Mouse (Mus musculus) gastrocnemius, postnatal 4 days (tissue): ENCODE results near the gene Gm21972. TPM values are rescaled to one million over a fixed set of nuclear protein-coding genes. Genes with fewer than 3 reads are reported as not detected.

Experiments used
- DNase-seq, 2 experiments: peaks; one replicate each; pipeline ENCODE4 v3.0.0; 2021 to 2022; ENCODE audit warnings: low spot score in 2 of 2, mixed read lengths in 2 of 2
- long read RNA-seq, 2 experiments: library from polyadenylated mRNA; stranded (forward); transcript quantifications; one replicate each; pipeline ENCODE4 v2.0.0; 2021
- total RNA-seq, 2 experiments: library from RNA; stranded (reverse); gene quantifications; 2 replicates each; pipeline ENCODE4 v1.2.3; 2021

Gene Gm21972
- 1 to 10 TPM in 1 of 2 experiments, not detected in 1; 1.3 TPM for total RNA-seq
- long read RNA-seq, experiment 1: 0 reads
- long read RNA-seq, experiment 2: 0 reads

DNA sequence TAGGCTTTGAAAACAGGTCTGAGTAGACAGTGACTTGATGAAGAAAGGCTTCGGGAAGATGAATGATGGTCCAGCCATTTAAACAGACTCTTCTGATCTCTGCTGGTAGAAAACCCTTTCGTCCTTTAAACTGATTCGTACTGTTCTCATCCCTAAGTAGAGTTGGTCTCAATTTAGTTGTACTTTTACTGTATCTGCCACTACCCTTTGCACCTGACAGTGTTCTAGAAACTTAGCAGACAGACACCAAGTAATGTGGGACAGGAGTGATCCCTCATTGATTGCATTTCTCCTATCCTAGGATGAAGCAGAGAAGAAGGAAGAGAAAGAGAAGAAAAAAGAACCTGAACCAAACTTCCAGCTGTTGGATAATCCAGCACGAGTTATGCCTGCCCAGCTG lies at the start of gene Gm21972:
Gene Gm21972 (plus strand): TSS at position 301 of the 400 bp plus-strand sequence.
- DNase-seq: no peak

DNA sequence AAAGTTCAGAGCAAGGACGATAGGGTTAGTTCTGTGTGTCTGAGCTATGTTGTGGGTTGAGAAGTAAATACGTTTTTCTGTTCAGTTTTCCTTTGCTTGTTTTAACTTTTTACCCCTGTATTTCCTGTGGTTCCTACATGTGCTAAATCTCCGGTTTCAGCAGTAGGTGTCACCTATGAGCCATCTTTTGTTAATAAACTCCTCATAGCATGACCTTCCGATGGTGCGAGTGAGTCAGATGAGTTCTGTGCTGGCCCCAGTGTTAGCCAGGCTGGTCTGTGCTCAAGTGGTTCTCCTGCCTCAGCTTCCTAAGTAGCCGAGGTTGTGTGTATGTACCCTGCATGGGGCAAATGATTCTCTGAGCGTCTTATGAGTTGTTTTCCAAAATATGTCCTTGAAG lies 39.0 kb upstream of the Gm21972 start:
- no peak for DNase-seq

DNA sequence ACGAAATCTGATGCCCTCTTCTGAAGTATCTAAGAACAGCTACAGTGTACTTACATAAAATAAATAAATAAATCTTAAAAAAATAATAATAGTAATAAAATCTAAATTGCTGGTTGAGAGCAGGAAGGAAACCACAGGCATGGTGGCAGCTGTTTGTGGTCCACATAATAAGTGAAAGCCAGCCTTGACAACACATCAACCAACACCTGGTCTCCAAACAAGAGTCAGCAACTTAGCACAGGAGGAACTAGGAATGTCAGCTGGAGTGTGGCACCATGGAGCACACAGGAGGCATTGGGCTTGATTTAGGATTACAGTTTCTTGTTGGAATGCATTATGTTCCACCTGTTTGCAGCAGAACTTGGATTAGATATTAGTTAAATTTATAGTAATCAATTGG lies 28.4 kb upstream of the Gm21972 start:
- no peak for DNase-seq

DNA sequence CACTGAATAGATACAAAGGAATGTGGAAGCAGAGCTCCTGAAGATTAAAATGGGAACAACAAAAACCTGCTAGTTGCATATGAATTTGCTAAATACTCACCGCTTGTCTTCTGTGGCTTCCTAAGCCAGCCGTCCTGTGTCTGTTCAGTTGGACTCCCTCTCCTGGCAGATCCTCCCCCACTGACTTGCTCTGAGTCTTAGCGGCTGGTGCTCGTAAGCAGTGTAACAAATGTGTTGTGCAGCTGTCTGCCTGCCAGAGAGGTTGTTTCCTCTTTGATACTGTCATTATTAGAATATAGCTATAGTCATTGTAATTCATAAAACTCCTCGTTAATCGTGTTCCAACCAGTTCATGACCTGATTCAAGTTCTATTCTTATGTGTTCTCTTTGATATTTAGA lies 21.7 kb upstream of the Gm21972 start, which contains the start of gene Htr2b:
Gene Htr2b (minus strand): TSS at position 192 of the 400 bp plus-strand sequence.
- peak; percentile 18 to 40 for DNase-seq

- no peak for DNase-seq
These were observed 19.3 kb upstream of the Gm21972 start for GRCm38 (mm10) chr1:86114141-86114540.

DNA sequence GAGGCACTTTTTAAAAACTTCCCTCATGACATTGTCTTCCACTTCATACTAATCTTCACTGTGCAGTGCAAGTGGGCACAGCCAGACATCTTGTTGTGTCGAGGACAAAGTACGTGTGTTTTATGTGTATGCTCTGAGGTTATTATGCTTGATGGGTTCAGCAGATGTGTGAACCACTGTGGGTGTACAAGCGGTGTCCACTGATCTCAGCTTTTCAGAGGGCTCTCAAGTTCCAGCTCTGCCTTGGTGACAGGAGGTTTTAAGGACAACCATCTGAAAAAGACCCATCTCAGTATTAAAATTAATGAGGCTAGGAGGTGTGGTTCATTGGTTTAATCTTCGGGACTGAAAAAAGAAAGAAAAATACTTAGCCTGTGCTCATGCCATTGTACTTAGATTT lies 13.9 kb upstream of the Gm21972 start:
- no peak for DNase-seq

- no peak for DNase-seq
These were observed 7.4 kb upstream of the Gm21972 start for GRCm38 (mm10) chr1:86126036-86126435.

GRCm38 (mm10) chr1:86135315-86135714 lies 1.9 kb downstream of the Gm21972 start:
- no peak for DNase-seq

GRCm38 (mm10) chr1:86141081-86141480 lies 7.6 kb downstream of the Gm21972 start:
- no peak for DNase-seq

DNA sequence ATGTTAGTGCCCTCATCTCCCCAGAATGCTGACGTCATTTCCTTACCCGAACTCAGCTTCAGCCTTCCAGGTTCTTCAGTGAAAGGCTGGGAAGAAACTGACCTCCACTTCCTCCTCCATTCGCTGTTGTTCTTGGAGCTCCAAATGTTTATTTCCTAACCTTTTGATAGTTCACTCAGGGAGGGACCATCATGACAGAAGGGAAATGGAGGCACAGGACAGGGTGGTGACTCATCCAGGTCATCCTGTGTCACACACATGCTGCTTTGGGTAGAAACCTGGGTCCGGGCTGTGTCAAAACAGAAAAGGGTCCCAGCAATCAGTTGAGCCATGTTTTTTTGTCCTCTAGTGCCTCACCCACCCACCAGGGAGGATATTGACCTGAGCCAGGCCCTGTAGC lies 9.7 kb downstream of the Gm21972 start:
- DNase-seq: no peak

GRCm38 (mm10) chr1:86144001-86144944 lies 10.8 kb downstream of the Gm21972 start:
- DNase-seq: no peak

DNA sequence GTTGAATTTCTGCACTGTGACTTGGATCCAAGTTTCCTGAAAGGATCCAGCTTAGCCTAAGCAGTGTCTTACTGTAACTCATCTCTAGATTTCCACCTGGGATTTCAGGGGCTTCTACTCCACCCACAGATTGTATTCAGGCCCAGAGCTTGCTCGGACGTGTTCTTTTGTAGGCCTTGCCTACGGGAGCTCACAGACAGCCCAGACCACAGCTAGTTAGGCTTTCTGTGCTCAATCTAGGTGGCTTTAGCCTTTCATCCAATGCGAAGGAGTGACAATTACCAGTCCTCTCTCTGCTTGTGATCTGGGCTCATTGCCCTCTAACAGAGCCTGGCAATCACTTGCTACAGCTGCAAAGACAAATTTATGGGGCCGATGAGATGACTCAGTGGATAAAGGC lies 12.9 kb downstream of the Gm21972 start:
- DNase-seq: no peak

GRCm38 (mm10) chr1:86147557-86147956 lies 14.1 kb downstream of the Gm21972 start:
- no peak for DNase-seq

- DNase-seq: no peak
These were observed 14.7 kb downstream of the Gm21972 start for GRCm38 (mm10) chr1:86148161-86148560.

DNA sequence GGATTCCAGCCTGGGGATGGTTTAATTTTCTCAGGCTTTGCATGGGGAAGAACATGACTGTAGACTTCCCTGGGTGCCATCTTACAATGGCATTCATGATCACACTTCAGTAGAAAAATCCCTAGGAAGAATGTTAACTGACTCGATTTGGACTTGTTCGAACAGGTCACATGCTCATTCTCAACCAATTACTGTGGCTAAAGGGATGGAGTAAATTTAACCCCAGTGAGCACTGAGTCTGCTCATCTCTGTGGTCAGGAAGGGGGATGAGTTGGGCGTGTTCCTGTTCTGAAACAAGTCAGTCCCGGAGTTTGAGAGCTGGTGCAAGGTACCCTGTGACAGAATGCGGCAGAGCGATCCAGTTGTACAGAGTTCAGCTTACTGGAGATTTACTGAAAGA lies 17.5 kb downstream of the Gm21972 start:
- DNase-seq: no peak

DNA sequence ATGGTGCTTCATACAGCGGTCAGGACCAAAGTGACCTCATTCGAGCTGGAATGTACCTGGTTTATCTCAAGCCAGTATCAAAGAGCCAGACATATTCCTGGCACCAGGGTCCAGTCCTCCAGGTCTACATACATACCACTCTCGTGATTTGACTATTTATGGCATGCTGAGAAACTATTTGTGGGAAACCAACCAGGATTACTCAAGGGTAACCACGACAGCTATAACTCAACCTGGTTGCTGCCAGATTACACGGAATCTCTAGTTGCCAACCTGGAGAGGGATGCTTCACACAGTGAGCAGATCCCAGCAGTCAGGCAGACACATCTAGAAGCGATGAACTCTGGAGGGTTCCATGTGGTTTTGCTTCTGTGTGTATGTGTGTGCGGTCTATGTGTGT lies 17.9 kb downstream of the Gm21972 start:
- no peak for DNase-seq

DNA sequence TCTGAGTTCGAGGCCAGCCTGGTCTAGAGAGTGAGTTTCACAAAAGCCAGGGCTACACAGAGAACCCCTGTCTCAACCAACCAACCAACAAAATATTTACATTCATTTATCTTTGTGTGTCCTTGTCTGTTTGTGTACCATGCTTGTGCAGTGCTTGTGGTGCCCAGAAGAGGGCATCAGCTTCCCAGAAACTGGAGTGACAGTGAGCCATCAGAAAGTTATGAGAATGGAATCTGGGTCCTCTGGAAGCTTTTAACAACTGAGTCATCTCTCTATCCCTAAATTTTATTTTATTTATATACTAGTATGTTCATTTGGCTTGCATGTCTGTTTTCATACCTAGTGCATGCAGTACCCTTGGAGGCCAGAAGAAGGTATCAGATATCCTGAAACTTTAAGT lies 19.2 kb downstream of the Gm21972 start:
- DNase-seq: no peak

DNA sequence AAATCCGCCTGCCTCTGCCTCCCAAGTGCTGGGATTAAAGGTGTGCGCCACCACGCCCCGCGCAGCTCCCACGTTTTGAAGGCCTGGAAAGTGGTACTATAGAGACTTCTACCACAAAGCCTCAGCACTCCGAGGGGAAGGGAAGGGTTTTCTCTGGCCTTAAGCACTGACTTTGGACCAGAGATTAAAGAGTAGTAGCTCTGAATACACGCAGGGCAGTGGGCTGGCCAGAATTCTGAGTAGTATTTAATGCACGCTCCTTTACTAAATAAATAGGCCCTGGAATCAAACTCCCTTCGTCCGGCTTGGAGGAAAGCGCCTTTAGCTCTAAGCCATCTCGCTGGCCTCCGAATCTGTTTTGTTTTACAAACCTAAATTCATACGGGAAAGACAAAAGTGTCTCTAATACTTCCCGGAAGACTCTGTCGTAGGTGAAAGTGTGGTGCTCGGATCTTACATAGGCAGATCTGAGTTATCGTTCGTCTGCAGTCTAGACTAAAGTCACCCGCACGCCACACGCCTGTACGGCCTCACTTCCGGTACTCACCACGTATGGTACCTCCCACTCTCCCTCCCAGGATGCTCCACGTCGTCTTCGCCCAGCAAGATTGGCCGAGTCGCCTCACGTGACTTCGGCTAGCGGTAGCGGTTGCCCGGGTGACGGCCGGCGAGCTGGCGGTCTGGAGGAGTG lies 20.8 kb downstream of the Gm21972 start, which contains the start of gene Armc9:
Gene Armc9 (plus strand): TSS at position 648 of the 691 bp plus-strand sequence.
- DNase-seq: peak; percentile 83 to 93

DNA sequence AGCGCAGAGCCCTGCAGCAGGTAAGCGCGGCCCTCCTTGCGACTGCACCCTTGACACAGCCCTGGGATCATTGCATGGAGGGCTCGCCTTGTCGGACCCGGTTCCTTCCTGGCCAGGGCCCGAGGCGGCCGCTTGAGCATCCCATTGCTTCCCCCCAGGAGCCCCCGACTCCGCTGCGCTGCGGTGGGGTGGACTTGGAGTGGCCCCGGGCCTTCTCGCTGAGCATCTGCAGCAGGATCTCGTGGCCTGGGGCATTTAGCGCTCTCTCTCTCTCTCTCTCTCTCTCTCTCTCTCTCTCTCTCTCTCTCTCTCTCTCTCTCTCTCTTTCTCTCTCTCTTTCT lies 21.4 kb downstream of the Gm21972 start:
- DNase-seq: no peak

- no peak for DNase-seq
These were observed 22.6 kb downstream of the Gm21972 start for GRCm38 (mm10) chr1:86156075-86156474.

DNA sequence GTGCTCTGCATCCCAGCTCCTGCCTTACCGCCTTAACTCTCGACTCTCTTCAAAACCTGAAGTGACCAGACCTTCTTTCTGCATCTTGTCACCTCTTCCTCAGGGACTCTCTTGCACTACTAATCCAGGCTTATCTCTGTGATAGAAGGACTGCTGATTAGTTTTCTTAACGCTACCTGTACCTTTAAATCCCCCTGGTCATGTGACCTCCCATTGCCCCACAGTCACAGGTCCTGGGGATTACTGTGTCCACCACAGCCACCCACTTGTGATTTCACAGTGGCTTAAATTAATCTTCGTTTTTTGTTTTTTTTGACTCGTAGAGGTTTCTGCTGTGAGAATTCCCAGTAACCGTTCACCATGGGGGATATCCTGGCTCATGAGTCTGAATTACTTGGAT lies 23.2 kb downstream of the Gm21972 start:
- no peak for DNase-seq

GRCm38 (mm10) chr1:86160059-86160458 lies 26.6 kb downstream of the Gm21972 start:
- no peak for DNase-seq
